Mouse (Mus musculus): ENCODE data around the gene Vps26a. TPM values are rescaled to one million over a fixed set of nuclear protein-coding genes. Genes with fewer than 3 reads are reported as not detected.
A peak's percentile ranks its signal among the peaks of the same experiment; 100 is the strongest.

Gene Vps26a
- polyA plus RNA-seq, 1 experiment from 2014 or later, result 73.0 TPM

- no peaks in the 10 kb centered on the region for H3K36me3 ChIP-seq
- H3K4me3 ChIP-seq (replicated peaks), result no peak overlapping the region
- H3K27ac ChIP-seq (replicated peaks), result no peak overlapping the region
- 0 out of 2 replicates have a peak, but pooled peaks cover 3% of the 10 kb centered on the region for H3K4me1 ChIP-seq
- WGBS, result 65% methylated on average over 11 of the region's 11 CpGs
- peaks cover 3% of the 10 kb centered on the region for H3K27me3 ChIP-seq
- no peak overlapping the region for H3K9ac ChIP-seq
- H3K4me2 ChIP-seq (replicated peaks), result peak overlapping the region; percentile 57; the same call in 1 of the 2 replicates
- no peaks in the 10 kb centered on the region for H3K9me3 ChIP-seq (replicated peaks)
- no peak for ATAC-seq (ENCODE audit: insufficient number of reproducible peaks, low FRiP score, low TSS enrichment, low read depth)
Measured at GRCm38 (mm10) chr10:62509032-62509656, 22.5 kb upstream of the Vps26a start.

GRCm38 (mm10) chr10:62508459-62508858, 21.9 kb upstream of the Vps26a start:
- no peak for ATAC-seq (ENCODE audit: insufficient number of reproducible peaks, low FRiP score, low TSS enrichment, low read depth)
- Histone ChIP-seq H3K9me3 (replicated peaks) (no peaks in the 10 kb centered on the region), H3K36me3 (no peaks in the 10 kb centered on the region), H3K4me2 (replicated peaks) (peak overlapping the region; percentile 57), H3K27ac (replicated peaks) (no peak overlapping the region), H3K4me3 (replicated peaks) (peak overlapping the region; percentile 36), H3K4me1 (0 out of 2 replicates have a peak, but pooled peaks cover 3% of the 10 kb centered on the region), H3K27me3 (peaks cover 3% of the 10 kb centered on the region), H3K9ac (no peak overlapping the region)
- WGBS, result 5% methylated on average over 11 of the region's 11 CpGs

- WGBS, result 7% methylated on average over 18 of the region's 18 CpGs
- Histone ChIP-seq H3K27ac (replicated peaks) (no peak overlapping the region), H3K4me1 (0 out of 2 replicates have a peak, but pooled peaks cover 3% of the 10 kb centered on the region), H3K4me2 (replicated peaks) (peak overlapping the region; percentile 57), H3K27me3 (peaks cover 3% of the 10 kb centered on the region), H3K4me3 (replicated peaks) (peak overlapping the region; percentile 36), H3K36me3 (no peaks in the 10 kb centered on the region), H3K9ac (no peak overlapping the region), H3K9me3 (replicated peaks) (no peaks in the 10 kb centered on the region)
- ATAC-seq (ENCODE audit: insufficient number of reproducible peaks, low FRiP score, low TSS enrichment, low read depth), result no peak
Measured at GRCm38 (mm10) chr10:62507591-62508308, 21.1 kb upstream of the Vps26a start.

GRCm38 (mm10) chr10:62507071-62507470, 20.5 kb upstream of the Vps26a start:
- Histone ChIP-seq H3K4me3 (replicated peaks) (no peak overlapping the region), H3K4me2 (replicated peaks) (no peak overlapping the region), H3K9me3 (replicated peaks) (no peaks in the 10 kb centered on the region), H3K9ac (no peak overlapping the region), H3K4me1 (0 out of 2 replicates have a peak, but pooled peaks cover 3% of the 10 kb centered on the region), H3K27ac (replicated peaks) (no peak overlapping the region), H3K27me3 (peaks cover 3% of the 10 kb centered on the region), H3K36me3 (no peaks in the 10 kb centered on the region)
- ATAC-seq (ENCODE audit: insufficient number of reproducible peaks, low FRiP score, low TSS enrichment, low read depth), result no peak
- WGBS, result 79% methylated on average over 4 of the region's 4 CpGs

- WGBS, result 78% methylated on average over 17 of the region's 17 CpGs
- ATAC-seq (ENCODE audit: insufficient number of reproducible peaks, low FRiP score, low TSS enrichment, low read depth), result no peak
- no peaks in the 10 kb centered on the region for H3K36me3 ChIP-seq
- H3K9me3 ChIP-seq (replicated peaks), result no peaks in the 10 kb centered on the region
- H3K4me2 ChIP-seq (replicated peaks), result no peak overlapping the region
- 0 out of 2 replicates have a peak, but pooled peaks cover 3% of the 10 kb centered on the region for H3K4me1 ChIP-seq
- peaks cover 3% of the 10 kb centered on the region for H3K27me3 ChIP-seq
- no peak overlapping the region for H3K9ac ChIP-seq
- H3K4me3 ChIP-seq (replicated peaks), result no peak overlapping the region
- H3K27ac ChIP-seq (replicated peaks), result no peak overlapping the region
Measured at GRCm38 (mm10) chr10:62506019-62506556, 19.5 kb upstream of the Vps26a start.

GRCm38 (mm10) chr10:62505224-62505983, 18.8 kb upstream of the Vps26a start:
- H3K4me3 ChIP-seq (replicated peaks), result no peak overlapping the region
- H3K4me2 ChIP-seq (replicated peaks), result no peak overlapping the region
- no peak for ATAC-seq (ENCODE audit: insufficient number of reproducible peaks, low FRiP score, low TSS enrichment, low read depth)
- no peak overlapping the region for H3K27ac ChIP-seq (replicated peaks)
- WGBS, result 80% methylated on average over 9 of the region's 9 CpGs
- 0 out of 2 replicates have a peak, but pooled peaks cover 3% of the 10 kb centered on the region for H3K4me1 ChIP-seq
- no peaks in the 10 kb centered on the region for H3K9me3 ChIP-seq (replicated peaks)
- no peak overlapping the region for H3K9ac ChIP-seq
- peaks cover 3% of the 10 kb centered on the region for H3K27me3 ChIP-seq
- H3K36me3 ChIP-seq, result no peaks in the 10 kb centered on the region

GRCm38 (mm10) chr10:62503836-62504628, 17.4 kb upstream of the Vps26a start:
- Histone ChIP-seq H3K27me3 (peaks cover 3% of the 10 kb centered on the region), H3K36me3 (no peaks in the 10 kb centered on the region), H3K4me1 (0 out of 2 replicates have a peak, but pooled peaks cover 3% of the 10 kb centered on the region), H3K4me3 (replicated peaks) (no peak overlapping the region), H3K27ac (replicated peaks) (no peak overlapping the region), H3K4me2 (replicated peaks) (no peak overlapping the region), H3K9me3 (replicated peaks) (no peaks in the 10 kb centered on the region), H3K9ac (no peak overlapping the region)
- ATAC-seq (ENCODE audit: insufficient number of reproducible peaks, low FRiP score, low TSS enrichment, low read depth), result no peak
- WGBS, result 73% methylated on average over 12 of the region's 12 CpGs

GRCm38 (mm10) chr10:62503353-62503752, 16.7 kb upstream of the Vps26a start:
- no peak overlapping the region for H3K9ac ChIP-seq
- peaks cover 3% of the 10 kb centered on the region; the same call in 1 of the 2 replicates for H3K27me3 ChIP-seq
- no peak for ATAC-seq (ENCODE audit: insufficient number of reproducible peaks, low FRiP score, low TSS enrichment, low read depth)
- H3K4me3 ChIP-seq (replicated peaks), result no peak overlapping the region
- H3K4me1 ChIP-seq, result 0 out of 2 replicates have a peak, but pooled peaks cover 3% of the 10 kb centered on the region
- no peaks in the 10 kb centered on the region for H3K9me3 ChIP-seq (replicated peaks)
- H3K4me2 ChIP-seq (replicated peaks), result no peak overlapping the region
- WGBS, result 57% methylated on average over 4 of the region's 4 CpGs
- no peak overlapping the region for H3K27ac ChIP-seq (replicated peaks)
- H3K36me3 ChIP-seq, result no peaks in the 10 kb centered on the region

- H3K27ac ChIP-seq (replicated peaks), result no peak overlapping the region
- ATAC-seq (ENCODE audit: insufficient number of reproducible peaks, low FRiP score, low TSS enrichment, low read depth), result no peak
- H3K27me3 ChIP-seq, result no peaks in the 10 kb centered on the region
- no peaks in the 10 kb centered on the region for H3K36me3 ChIP-seq
- no peak overlapping the region for H3K4me3 ChIP-seq (replicated peaks)
- no peaks in the 10 kb centered on the region for H3K9me3 ChIP-seq (replicated peaks)
- 85% methylated on average over 7 of the region's 7 CpGs for WGBS
- no peaks in the 10 kb centered on the region for H3K4me1 ChIP-seq
- H3K9ac ChIP-seq, result no peak overlapping the region
- no peak overlapping the region for H3K4me2 ChIP-seq (replicated peaks)
Measured at GRCm38 (mm10) chr10:62501951-62502350, 15.3 kb upstream of the Vps26a start.

- Histone ChIP-seq H3K27ac (replicated peaks) (no peak overlapping the region), H3K9ac (no peak overlapping the region), H3K27me3 (no peaks in the 10 kb centered on the region), H3K4me2 (replicated peaks) (no peak overlapping the region), H3K4me3 (replicated peaks) (no peak overlapping the region), H3K36me3 (no peaks in the 10 kb centered on the region), H3K9me3 (replicated peaks) (no peaks in the 10 kb centered on the region), H3K4me1 (no peaks in the 10 kb centered on the region)
- no peak for ATAC-seq (ENCODE audit: insufficient number of reproducible peaks, low FRiP score, low TSS enrichment, low read depth)
- 89% methylated on average over 9 of the region's 9 CpGs for WGBS
Measured at GRCm38 (mm10) chr10:62500916-62501615, 14.5 kb upstream of the Vps26a start.

All from embryonic facial prominence, embryonic 15.5 days (tissue).